Mouse (Mus musculus) kidney, embryonic 14.5 days (tissue): ENCODE measurements at regions not wholly inside any gene's neighbourhood (a gene's known extent, or its start where the extent isn't known, plus 50 kb on each side); places are given as distances from the start of the nearest gene placed in this dataset.
"Not testable (repeated sequence)": the region's sequence is repeated elsewhere in the genome, so short reads cannot be mapped to it uniquely, and the experiment has no call there.

ENCODE experiments used
- ATAC-seq: fragments of 200-750 bp; cut with Nextera tagmentation; 2 replicates; pipeline ENCODE4 v1.8.0; 2017; ENCODE audit warnings: moderate number of reproducible peaks, mild to moderate bottlenecking, moderate TSS enrichment, moderate library complexity; ENCODE audit not compliant: low FRiP score, low TSS enrichment
- H3K27ac ChIP-seq: fragments of 300-500 bp; sonication (generic); 2 replicates; pipeline ENCODE4 v1.5.1; 2014; ENCODE audit warnings: low read depth, mild to moderate bottlenecking, low read length, moderate library complexity, mixed read lengths
- H3K27me3 ChIP-seq: fragments of 300-500 bp; sonication (generic); 2 replicates; pipeline ENCODE4 v1.6.1; 2014; ENCODE audit warnings: mild to moderate bottlenecking, low read length; ENCODE audit not compliant: control insufficient read depth, insufficient read depth
- H3K36me3 ChIP-seq: fragments of 300-500 bp; sonication (generic); 2 replicates; pipeline ENCODE4 v1.6.1; 2014; ENCODE audit warnings: low read length, mixed read lengths; ENCODE audit not compliant: control insufficient read depth, insufficient read depth
- H3K4me1 ChIP-seq: fragments of 300-500 bp; sonication (generic); 2 replicates; pipeline ENCODE4 v1.6.1; 2014; ENCODE audit warnings: low read length, mixed read lengths; ENCODE audit not compliant: control insufficient read depth, insufficient read depth
- H3K4me2 ChIP-seq: fragments of 300-500 bp; sonication (generic); replicated peaks from 2 replicates; pipeline ENCODE4 v1.6.1; 2014; ENCODE audit warnings: low read depth, mild to moderate bottlenecking, low read length
- H3K4me3 ChIP-seq: fragments of 300-500 bp; sonication (generic); 2 replicates; pipeline ENCODE4 v1.5.1; 2014; ENCODE audit warnings: mild to moderate bottlenecking, low read length
- H3K9ac ChIP-seq: fragments of 300-500 bp; sonication (generic); 2 replicates; pipeline ENCODE4 v1.6.1; 2014; ENCODE audit warnings: low read depth, mild to moderate bottlenecking, low read length, moderate library complexity
- H3K9me3 ChIP-seq: fragments of 300-500 bp; sonication (generic); 2 replicates; pipeline ENCODE4 v1.6.1; 2016; ENCODE audit warnings: low read length; ENCODE audit not compliant: control insufficient read depth
- WGBS: fragments of 180-500 bp; shearing (Covaris S2); extraction: QIAGEN DNeasy Blood & Tissue Kit; methylation state at CpG from one replicate; pipeline ENCODE4 v1.1.7; 2014; 5-methylcytosine and 5-hydroxymethylcytosine counted together

DNA sequence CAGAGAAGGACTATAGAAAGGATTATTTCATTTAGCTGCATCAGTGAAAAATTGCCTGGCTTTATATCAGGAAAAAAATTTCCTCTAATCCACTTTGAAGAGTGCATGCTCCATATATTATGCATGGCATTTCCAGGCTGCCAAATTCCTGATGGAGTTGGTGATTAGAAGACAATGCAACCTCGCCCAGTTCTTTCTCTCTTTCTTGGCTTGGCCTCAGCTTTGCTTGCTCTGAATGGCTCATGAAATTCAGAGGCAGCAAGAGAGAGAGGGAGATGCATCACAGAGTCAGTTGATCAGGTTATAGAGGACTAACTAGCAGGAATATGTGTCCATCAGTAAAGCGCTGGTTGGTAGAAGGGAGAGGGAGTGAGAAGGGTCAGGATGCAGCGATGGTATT is 335.6 kb upstream of the Igfbp7 start:
- H3K27ac ChIP-seq = no peak overlapping the region
- no peak overlapping the region for H3K4me2 ChIP-seq
- no peaks in the 10 kb centered on the region for H3K9me3 ChIP-seq
- ATAC-seq = no peak
- no peaks in the 10 kb centered on the region for H3K27me3 ChIP-seq
- no peak overlapping the region for H3K4me3 ChIP-seq
- H3K9ac ChIP-seq = no peak overlapping the region
- H3K4me1 ChIP-seq = no peaks in the 10 kb centered on the region
- 81% methylated on average over 3 of the region's 3 CpGs for WGBS
- no peaks in the 10 kb centered on the region for H3K36me3 ChIP-seq

DNA sequence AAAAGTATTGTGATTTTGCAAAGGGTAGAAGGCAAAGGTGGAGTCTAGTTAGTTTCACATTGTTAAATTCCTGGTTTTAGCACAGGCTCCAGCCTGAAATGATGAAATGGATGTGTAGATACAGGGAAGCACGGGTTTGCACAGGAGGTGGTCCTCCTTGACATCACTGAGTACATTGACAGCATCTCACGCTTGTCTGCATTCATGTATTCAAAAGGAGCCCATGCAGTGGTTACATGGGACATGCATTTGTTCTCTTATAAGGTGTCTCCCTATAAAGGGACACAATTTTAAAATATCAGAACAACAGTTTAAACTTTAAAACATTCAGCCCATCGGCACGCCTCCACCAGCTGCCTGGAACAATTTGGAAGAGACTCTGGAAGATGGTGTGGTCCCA is 322.4 kb upstream of the Igfbp7 start:
- H3K27me3 ChIP-seq, H3K4me2 ChIP-seq, ATAC-seq, H3K9ac ChIP-seq, H3K4me3 ChIP-seq, H3K36me3 ChIP-seq, H3K4me1 ChIP-seq, H3K27ac ChIP-seq, H3K9me3 ChIP-seq: not testable (repeated sequence)
- 89% methylated on average over 4 of the region's 4 CpGs for WGBS

DNA sequence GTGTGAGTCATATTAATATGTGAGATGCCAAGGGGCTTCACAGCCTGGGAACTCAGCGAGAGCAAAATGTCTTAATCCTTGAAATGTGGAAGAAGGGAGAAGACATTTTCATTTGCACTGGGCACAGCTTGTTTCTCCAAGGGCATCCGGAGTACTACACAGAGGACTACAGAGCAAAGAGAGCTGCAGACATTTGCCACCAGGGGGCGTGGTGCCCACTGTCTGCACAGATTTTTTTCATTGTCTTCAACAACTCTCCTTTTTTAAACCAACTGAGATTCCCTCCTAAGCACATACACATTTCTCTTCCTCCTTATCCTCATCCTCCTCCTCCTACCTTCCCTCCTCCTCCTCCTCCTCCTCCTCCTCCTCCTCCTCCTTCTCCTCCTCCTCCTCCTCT is 273.8 kb upstream of the Igfbp7 start:
- WGBS = 83% methylated on average over 3 of the region's 3 CpGs
- no peaks in the 10 kb centered on the region for H3K27me3 ChIP-seq
- H3K4me2 ChIP-seq = no peak overlapping the region
- H3K9ac ChIP-seq = no peak overlapping the region
- ATAC-seq = no peak
- H3K36me3 ChIP-seq = no peaks in the 10 kb centered on the region
- no peak overlapping the region for H3K4me3 ChIP-seq
- no peaks in the 10 kb centered on the region for H3K9me3 ChIP-seq
- no peak overlapping the region for H3K27ac ChIP-seq
- no peaks in the 10 kb centered on the region for H3K4me1 ChIP-seq

DNA sequence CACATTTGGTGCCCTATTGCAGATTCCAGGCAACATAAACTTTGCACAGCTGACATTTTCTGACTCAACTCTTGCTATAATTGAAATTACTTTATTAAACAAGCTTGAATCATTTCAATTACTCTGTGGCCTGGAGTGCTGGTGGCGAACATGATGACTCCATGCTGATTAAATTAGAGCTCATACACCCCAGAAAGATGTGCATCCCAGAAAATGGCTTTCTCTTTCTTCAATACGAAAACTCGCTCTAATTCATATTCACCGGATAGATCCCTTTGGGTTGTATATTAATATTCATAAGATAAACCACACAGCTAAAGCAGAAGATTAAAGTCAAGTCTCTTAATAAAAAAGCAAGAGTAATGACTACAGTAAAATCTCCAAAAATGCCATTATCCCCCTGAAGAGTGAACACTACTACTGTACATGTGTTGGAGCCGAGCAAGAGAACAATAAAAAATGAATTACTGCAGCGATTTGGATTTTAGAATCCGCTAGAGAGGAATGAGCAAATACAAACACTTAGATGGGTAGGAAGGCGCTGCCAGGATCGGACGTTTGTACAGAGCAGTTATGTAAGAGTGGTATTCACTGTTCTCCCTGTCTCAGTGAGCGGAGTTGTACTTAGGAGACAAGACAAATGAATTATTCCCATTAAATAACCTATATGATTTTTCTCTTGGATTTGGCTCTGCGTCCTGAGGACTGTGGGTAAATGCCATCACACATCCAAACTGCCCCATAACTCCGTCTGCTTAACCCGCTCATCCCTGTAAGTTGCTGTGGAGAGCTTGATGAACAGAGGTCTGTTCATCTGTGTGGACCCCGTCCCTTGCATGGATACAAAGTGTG is 264.5 kb upstream of the Igfbp7 start:
- no peaks in the 10 kb centered on the region for H3K9me3 ChIP-seq
- no peak overlapping the region for H3K4me3 ChIP-seq
- no peak for ATAC-seq
- 88% methylated on average over 15 of the region's 15 CpGs for WGBS
- no peaks in the 10 kb centered on the region for H3K27me3 ChIP-seq
- H3K4me1 ChIP-seq = no peaks in the 10 kb centered on the region
- H3K4me2 ChIP-seq = no peak overlapping the region
- no peak overlapping the region for H3K27ac ChIP-seq
- H3K36me3 ChIP-seq = no peaks in the 10 kb centered on the region
- H3K9ac ChIP-seq = no peak overlapping the region

DNA sequence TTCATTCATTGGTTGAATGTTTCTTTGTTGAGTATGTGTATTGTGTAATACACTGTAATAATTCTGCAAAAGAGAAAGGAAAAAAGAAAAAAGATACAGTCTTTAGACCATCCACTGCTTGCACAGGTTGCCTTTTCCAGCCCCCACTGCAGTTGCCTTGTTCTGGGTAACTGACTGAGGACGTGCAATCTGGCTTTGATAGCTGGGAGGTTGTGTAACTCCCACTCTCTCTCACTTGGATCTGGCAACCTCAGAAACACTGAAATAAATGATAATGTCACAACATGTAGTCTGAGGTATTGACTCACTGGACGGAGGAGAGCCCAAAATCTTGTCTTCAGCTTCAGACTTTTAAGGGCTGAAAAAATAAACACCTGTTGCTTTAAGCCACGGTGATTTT is 255.3 kb upstream of the Igfbp7 start:
- Histone ChIP-seq H3K4me3 (no peak overlapping the region), H3K36me3 (no peaks in the 10 kb centered on the region), H3K27me3 (no peaks in the 10 kb centered on the region), H3K4me1 (no peaks in the 10 kb centered on the region), H3K27ac (no peak overlapping the region), H3K4me2 (no peak overlapping the region), H3K9ac (no peak overlapping the region), H3K9me3 (no peaks in the 10 kb centered on the region)
- no peak for ATAC-seq
- 62% methylated on average over 3 of the region's 3 CpGs for WGBS

DNA sequence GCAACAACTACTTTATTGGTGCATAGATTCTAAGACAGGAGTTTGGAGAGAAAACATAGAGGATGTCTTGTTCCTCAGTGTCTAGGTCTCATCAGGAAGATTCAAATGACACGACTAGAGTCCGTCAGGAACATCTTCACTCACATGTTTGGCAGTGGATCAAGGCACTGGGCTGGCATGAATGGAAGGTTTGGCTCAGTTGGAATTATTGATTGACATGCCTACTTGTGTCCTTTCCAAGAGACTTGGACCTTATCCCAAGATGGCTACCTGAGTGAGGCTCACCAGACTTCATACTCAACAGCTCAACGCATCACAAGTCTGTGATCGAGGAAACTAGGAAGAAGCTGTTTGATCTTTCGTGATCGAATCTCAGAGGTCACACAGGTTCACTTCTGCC is 251.2 kb upstream of the Igfbp7 start:
- H3K4me2 ChIP-seq = no peak overlapping the region
- no peak overlapping the region for H3K9ac ChIP-seq
- H3K9me3 ChIP-seq = no peaks in the 10 kb centered on the region
- ATAC-seq = no peak
- no peak overlapping the region for H3K27ac ChIP-seq
- H3K27me3 ChIP-seq = no peaks in the 10 kb centered on the region
- H3K4me3 ChIP-seq = no peak overlapping the region
- no peaks in the 10 kb centered on the region for H3K4me1 ChIP-seq
- H3K36me3 ChIP-seq = no peaks in the 10 kb centered on the region
- WGBS = 88% methylated on average over 6 of the region's 6 CpGs

DNA sequence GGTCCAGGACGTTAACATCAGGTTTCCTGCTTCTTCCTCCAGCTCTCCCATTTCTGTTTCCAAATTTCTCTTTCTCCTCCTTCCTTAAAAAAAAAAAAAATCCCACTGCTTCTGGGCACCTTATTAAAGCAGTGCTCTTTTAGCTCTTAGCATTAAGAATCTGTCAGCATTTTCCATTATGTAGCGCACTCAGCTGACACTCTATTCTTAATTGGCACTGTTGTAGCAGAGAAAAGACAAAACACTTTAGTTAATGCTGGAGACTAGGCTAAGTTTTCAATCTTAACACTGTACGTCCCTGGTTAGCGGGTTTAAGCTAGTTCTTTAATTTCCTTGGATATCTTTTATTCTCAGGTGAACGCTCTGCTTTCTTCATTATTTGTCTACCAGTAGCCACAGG is 236.8 kb upstream of the Igfbp7 start:
- 89% methylated on average over 5 of the region's 5 CpGs for WGBS
- H3K27ac ChIP-seq = no peak overlapping the region
- H3K27me3 ChIP-seq = no peaks in the 10 kb centered on the region
- H3K4me1 ChIP-seq = no peaks in the 10 kb centered on the region
- no peak overlapping the region for H3K9ac ChIP-seq
- no peak for ATAC-seq
- H3K4me3 ChIP-seq = no peak overlapping the region
- no peak overlapping the region for H3K4me2 ChIP-seq
- no peaks in the 10 kb centered on the region for H3K36me3 ChIP-seq
- H3K9me3 ChIP-seq = no peaks in the 10 kb centered on the region

DNA sequence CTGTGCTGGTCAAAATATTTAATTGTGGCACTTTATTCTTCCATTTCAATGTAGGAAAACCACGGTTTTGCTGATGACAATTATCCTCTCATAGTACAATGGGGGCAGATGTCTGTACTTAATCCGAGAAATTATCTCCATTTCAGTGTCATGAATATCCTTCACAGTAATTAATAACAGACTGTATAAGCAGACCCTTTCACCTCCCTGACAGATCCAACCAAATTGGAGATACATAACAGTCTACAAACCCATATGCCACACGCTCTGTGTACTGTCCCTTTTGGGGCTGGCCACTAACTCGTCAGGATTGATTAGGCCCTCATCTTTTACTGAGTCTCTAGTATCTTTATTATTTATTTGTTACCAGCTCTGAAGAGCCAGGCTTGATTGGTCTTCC is 212.6 kb upstream of the Igfbp7 start:
- Histone ChIP-seq H3K9me3 (no peaks in the 10 kb centered on the region), H3K27ac (no peak overlapping the region), H3K36me3 (no peaks in the 10 kb centered on the region), H3K4me3 (no peak overlapping the region), H3K4me1 (no peaks in the 10 kb centered on the region), H3K9ac (no peak overlapping the region), H3K27me3 (no peaks in the 10 kb centered on the region), H3K4me2 (no peak overlapping the region)
- ATAC-seq = no peak
- 75% methylated on average over 4 of the region's 4 CpGs for WGBS

DNA sequence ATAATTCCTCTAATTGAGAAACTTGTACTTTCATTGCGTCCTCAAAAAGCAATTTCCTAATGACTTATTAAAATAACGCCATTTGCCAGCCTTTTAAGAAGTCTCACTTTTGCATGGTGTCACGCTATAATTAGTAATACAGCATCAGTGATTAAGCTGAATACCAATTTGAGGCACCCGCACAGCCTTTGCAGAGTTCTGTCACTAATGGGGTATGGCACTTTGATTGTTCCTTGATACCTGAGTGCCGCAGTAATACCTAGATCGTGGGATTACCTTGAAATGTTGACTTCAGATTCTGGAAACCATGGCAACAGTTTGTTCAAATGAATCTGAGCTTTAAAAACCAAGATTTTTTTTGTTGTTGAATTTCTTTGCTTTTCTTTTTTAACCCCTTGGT is 202.7 kb upstream of the Igfbp7 start:
- Histone ChIP-seq H3K4me2 (no peak overlapping the region), H3K9ac (no peak overlapping the region), H3K4me3 (no peak overlapping the region), H3K9me3 (no peaks in the 10 kb centered on the region), H3K36me3 (no peaks in the 10 kb centered on the region), H3K27ac (no peak overlapping the region), H3K27me3 (no peaks in the 10 kb centered on the region), H3K4me1 (no peaks in the 10 kb centered on the region)
- 93% methylated on average over 6 of the region's 6 CpGs for WGBS
- no peak for ATAC-seq
